Mouse (Mus musculus) megakaryocyte-erythroid progenitor cell, adult 5-6 weeks (primary cell): Measurements from ENCODE around the gene Gpr6. TPM values are rescaled to one million over a fixed set of nuclear protein-coding genes. Genes with fewer than 3 reads are reported as not detected.

Experiments used
- total RNA-seq, 2 experiments: library from RNA; stranded (forward) in 1 of 2; stranded (reverse) in 1 of 2; fragments of 200-1000, 215-1000 nt in 1 of 2; fragments of >200 nt in 1 of 2; fragmentation: Nextera tagmentation in 1 of 2; gene quantifications; 2 replicates each; pipeline ENCODE4 v1.2.3; 2014 to 2017

The Gpr6 gene
- total RNA-seq, 2 experiments from 2014 or later: not detected

Other genes with a start within 250 kb of the Gpr6 start
- 43.9 and 45.7 TPM in 2 replicates for gene Cdc40, start 189.0 kb downstream of the Gpr6 start, total RNA-seq (2014; fragmentation: Nextera tagmentation)
- 26.6 and 26.9 TPM in 2 replicates for gene Cdc40, start 189.0 kb downstream of the Gpr6 start, total RNA-seq (2017)
- not detected in 2 replicates for gene Wasf1, start 188.8 kb downstream of the Gpr6 start, total RNA-seq (2014; fragmentation: Nextera tagmentation)
- not detected in 2 replicates for gene Wasf1, start 188.8 kb downstream of the Gpr6 start, total RNA-seq (2017)
- 11.8 and 12.8 TPM in 2 replicates for gene Fig4, start 231.0 kb upstream of the Gpr6 start, total RNA-seq (2014; fragmentation: Nextera tagmentation)
- 20.5 and 22.5 TPM in 2 replicates for gene Fig4, start 231.0 kb upstream of the Gpr6 start, total RNA-seq (2017)
- not detected in 2 replicates for gene Ak9, start 231.7 kb upstream of the Gpr6 start, total RNA-seq (2014; fragmentation: Nextera tagmentation)
- not detected in 2 replicates for gene Ak9, start 231.7 kb upstream of the Gpr6 start, total RNA-seq (2017)